8 mouse cellular contexts compared by ENCODE assay signal in the genomic region with DNA sequence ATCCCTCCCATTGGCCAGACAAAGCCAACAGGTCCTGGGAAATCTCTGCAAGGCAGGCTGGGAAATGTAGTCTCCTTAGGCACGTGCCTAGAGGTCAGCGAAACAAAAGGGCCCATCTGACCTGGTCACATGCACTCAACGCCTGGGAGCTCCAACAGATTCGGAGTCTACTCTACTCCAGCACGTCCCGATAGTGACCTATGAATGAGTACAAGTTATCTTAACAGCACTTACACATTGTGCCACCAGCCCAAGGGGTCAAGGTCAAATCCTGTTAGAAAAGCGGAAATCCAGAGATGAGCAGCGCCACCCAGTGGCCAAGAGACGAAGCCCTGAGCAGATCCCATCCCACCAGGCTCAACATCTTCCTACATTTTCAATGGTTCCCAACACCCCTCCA.
DNase-seq lines count a peak whose midpoint lies in the region.

No protein-coding gene starts in this region.

- DNase-seq in heart, postnatal 4 days: peak; percentile 5
- DNase-seq in heart, postnatal 36 days: no peak
- peak; percentile 27 for DNase-seq in right cerebral cortex, postnatal 14 days
- no peak for DNase-seq in right cerebral cortex, adult 2 months (ENCODE audit: low spot score in 2 of 2)
- peak; percentile 26 for DNase-seq in left cerebral cortex, postnatal 4 days
- DNase-seq in thymus, postnatal 4 days: no peak
- DNase-seq in thymus, postnatal 10 days (ENCODE audit: low spot score in 2 of 2): no peak
- no peak for DNase-seq in spleen, postnatal 14 days (ENCODE audit: low spot score in 2 of 2)

- intact Hi-C loops in heart, postnatal 36 days (cut with DNase I): no loop called here
- intact Hi-C loops in left cerebral cortex, postnatal 4 days (cut with DNase I): no loop called here

Comparison
In these comparisons a context has a peak if more than half of its experiments do, and no peak if none do; other contexts are left out.
1. DNase-seq: peak in heart, postnatal 4 days (single experiment), right cerebral cortex, postnatal 14 days (single experiment) and left cerebral cortex, postnatal 4 days (single experiment); none in heart, postnatal 36 days (0 of 2), right cerebral cortex, adult 2 months (0 of 2), thymus, postnatal 4 days (single experiment), thymus, postnatal 10 days (0 of 2) and spleen, postnatal 14 days (0 of 2).